Mouse (Mus musculus) kidney, embryonic 15.5 days (tissue): Measurements from ENCODE around the gene Ccdc3. TPM values are rescaled to one million over a fixed set of nuclear protein-coding genes. Genes with fewer than 3 reads are reported as not detected.

Source experiments
- ATAC-seq: fragments of 200-750 bp; cut with Nextera tagmentation; replicated peaks from 2 replicates; pipeline ENCODE4 v1.8.0; 2017; ENCODE audit warnings: moderate TSS enrichment; ENCODE audit not compliant: low FRiP score
- H3K27ac ChIP-seq: fragments of 300-500 bp; sonication (generic); 2 replicates; pipeline ENCODE4 v1.5.1; 2015; ENCODE audit warnings: mild to moderate bottlenecking, inconsistent platforms
- H3K27me3 ChIP-seq: fragments of 300-500 bp; sonication (generic); 2 replicates; pipeline ENCODE4 v1.6.1; 2015; ENCODE audit warnings: inconsistent platforms
- H3K36me3 ChIP-seq: fragments of 300-500 bp; sonication (generic); 2 replicates; pipeline ENCODE4 v1.6.1; 2015; ENCODE audit warnings: inconsistent platforms
- H3K4me1 ChIP-seq: fragments of 300-500 bp; sonication (generic); 2 replicates; pipeline ENCODE4 v1.6.1; 2015; ENCODE audit warnings: inconsistent platforms
- H3K4me2 ChIP-seq: fragments of 300-500 bp; sonication (generic); 2 replicates; pipeline ENCODE4 v1.6.1; 2015; ENCODE audit warnings: moderate library complexity, mild to moderate bottlenecking, inconsistent platforms
- H3K4me3 ChIP-seq: fragments of 300-500 bp; sonication (generic); replicated peaks from 2 replicates; pipeline ENCODE4 v1.5.1; 2015; ENCODE audit warnings: mild to moderate bottlenecking, inconsistent platforms
- H3K9ac ChIP-seq: fragments of 300-500 bp; sonication (generic); 2 replicates; pipeline ENCODE4 v1.6.1; 2015; ENCODE audit warnings: mild to moderate bottlenecking, inconsistent platforms
- H3K9me3 ChIP-seq: fragments of 300-500 bp; sonication (generic); replicated peaks from 2 replicates; pipeline ENCODE4 v1.6.1; 2016; ENCODE audit warnings: inconsistent platforms
- WGBS: fragments of 180-500 bp; shearing (Covaris S2); methylation state at CpG from one replicate; pipeline ENCODE4 v1.1.7; 2015; ENCODE audit warnings: mixed read lengths; 5-methylcytosine and 5-hydroxymethylcytosine counted together
- polyA plus RNA-seq: library from polyadenylated mRNA; unstranded; fragments of >200 nt; fragmentation: Nextera tagmentation; extraction: Ambion mirVana; gene quantifications from 2 replicates; pipeline ENCODE4 v1.2.1, GENCODE M21; 2015

The Ccdc3 gene
- polyA plus RNA-seq, 1 experiment from 2014 or later, result 15.8 TPM

DNA sequence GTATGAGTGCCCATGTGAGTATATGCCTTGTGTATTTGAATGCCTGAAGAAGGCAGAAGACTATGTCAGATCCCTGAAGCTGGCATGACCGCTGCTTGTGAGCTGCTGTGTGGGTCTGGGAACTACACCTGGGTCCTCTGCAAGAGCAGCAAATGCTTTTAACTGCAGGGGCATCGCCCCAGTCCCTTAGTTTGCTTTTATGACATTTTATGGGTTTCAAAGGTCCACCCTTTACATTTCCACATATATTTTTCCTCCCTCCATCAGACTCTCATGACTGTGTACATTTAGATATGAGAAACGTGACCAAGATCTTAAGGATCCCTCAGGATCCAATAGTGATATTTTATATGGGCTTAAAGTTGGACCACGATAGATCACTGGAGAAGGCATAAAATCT is 55.5 kb downstream of the Ccdc3 start:
- H3K9me3 ChIP-seq, result no peaks in the 10 kb centered on the region
- H3K4me2 ChIP-seq, result no peak overlapping the region
- no peaks in the 10 kb centered on the region for H3K27me3 ChIP-seq
- no peak for ATAC-seq
- H3K4me1 ChIP-seq, result no peaks in the 10 kb centered on the region
- H3K9ac ChIP-seq, result no peak overlapping the region
- H3K4me3 ChIP-seq, result no peak overlapping the region
- no peak overlapping the region for H3K27ac ChIP-seq
- no peaks in the 10 kb centered on the region for H3K36me3 ChIP-seq
- 87% methylated on average over 4 of the region's 4 CpGs for WGBS

DNA sequence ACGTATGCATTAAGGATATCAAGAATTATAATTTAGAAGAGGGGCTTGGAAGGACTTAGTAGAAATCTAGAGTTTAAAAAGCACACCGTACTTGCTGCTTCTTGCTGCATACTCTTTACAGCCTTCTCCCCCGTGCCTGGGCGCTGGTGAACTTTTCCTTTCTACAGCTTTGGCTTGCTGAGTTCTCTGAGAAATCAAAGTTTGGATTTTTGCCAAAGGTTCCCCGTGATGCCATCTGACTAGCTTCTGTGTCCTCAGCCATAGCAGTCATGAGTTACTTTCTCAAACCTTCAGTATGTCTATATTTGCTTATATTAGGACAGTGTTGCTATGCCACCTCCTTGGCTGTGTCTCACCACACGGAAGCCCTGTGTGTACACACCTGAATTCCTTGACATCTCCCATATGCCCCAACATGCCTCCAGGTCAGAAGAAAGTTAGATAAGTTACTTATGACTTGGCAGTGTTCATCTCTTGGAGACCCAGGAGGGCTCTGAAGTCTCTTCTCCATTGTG is 57.2 kb downstream of the Ccdc3 start:
- 73% methylated on average over 6 of the region's 6 CpGs for WGBS
- no peaks in the 10 kb centered on the region for H3K27me3 ChIP-seq
- H3K9ac ChIP-seq, result no peak overlapping the region
- H3K4me2 ChIP-seq, result no peak overlapping the region
- H3K4me3 ChIP-seq, result no peak overlapping the region
- H3K27ac ChIP-seq, result no peak overlapping the region
- H3K36me3 ChIP-seq, result no peaks in the 10 kb centered on the region
- no peaks in the 10 kb centered on the region for H3K4me1 ChIP-seq
- no peaks in the 10 kb centered on the region for H3K9me3 ChIP-seq
- ATAC-seq, result no peak

DNA sequence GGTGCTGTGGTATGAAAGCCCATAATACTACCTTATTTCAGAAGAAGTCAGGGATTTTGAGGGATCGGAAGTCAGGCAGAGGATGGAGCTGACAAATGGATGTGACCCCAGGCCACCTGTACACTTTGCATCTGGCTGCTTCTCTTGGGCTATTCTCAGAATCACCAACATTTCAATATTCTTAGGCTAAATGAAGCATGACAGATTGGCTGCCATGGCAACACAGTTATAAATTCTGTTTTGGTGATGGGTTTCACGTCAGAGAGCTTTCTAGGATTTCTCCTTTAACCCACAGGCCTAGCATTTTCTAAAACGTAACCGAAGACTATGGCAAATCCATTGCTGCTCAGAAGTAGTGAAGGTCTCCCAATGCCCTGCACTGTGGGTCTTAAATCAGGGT is 59.9 kb downstream of the Ccdc3 start:
- WGBS, result 69% methylated on average over 4 of the region's 4 CpGs
- ATAC-seq, result no peak
- H3K9me3 ChIP-seq, result no peaks in the 10 kb centered on the region
- no peak overlapping the region for H3K4me2 ChIP-seq
- no peaks in the 10 kb centered on the region for H3K36me3 ChIP-seq
- H3K4me3 ChIP-seq, result no peak overlapping the region
- no peaks in the 10 kb centered on the region for H3K27me3 ChIP-seq
- H3K4me1 ChIP-seq, result peaks cover 13% of the 10 kb centered on the region
- no peak overlapping the region for H3K9ac ChIP-seq
- H3K27ac ChIP-seq, result no peak overlapping the region

DNA sequence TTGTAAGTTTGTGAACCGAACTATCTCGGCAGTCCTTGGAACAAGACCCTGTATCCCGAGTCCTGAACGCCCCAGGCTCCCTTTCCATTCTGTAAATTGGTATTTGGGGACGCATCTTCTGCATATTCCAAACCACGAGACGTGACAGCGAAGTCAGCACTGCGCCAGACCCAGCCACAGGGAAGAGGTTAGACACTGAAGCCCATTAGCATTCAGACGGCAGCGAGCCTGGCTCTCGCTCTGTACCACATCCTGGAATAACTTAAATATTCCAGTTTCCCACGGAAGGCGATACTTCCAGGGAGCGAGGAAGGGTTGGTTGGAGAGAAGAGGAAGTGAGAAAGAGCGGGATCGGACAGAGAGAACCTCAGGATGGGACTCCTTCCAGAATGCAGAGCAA is 61.7 kb downstream of the Ccdc3 start:
- Histone ChIP-seq H3K27me3 (no peaks in the 10 kb centered on the region), H3K9ac (no peak overlapping the region), H3K9me3 (no peaks in the 10 kb centered on the region), H3K27ac (no peak overlapping the region), H3K4me3 (no peak overlapping the region), H3K4me1 (peaks cover 13% of the 10 kb centered on the region), H3K4me2 (no peak overlapping the region), H3K36me3 (no peaks in the 10 kb centered on the region)
- WGBS, result 85% methylated on average over 17 of the region's 17 CpGs
- no peak for ATAC-seq

DNA sequence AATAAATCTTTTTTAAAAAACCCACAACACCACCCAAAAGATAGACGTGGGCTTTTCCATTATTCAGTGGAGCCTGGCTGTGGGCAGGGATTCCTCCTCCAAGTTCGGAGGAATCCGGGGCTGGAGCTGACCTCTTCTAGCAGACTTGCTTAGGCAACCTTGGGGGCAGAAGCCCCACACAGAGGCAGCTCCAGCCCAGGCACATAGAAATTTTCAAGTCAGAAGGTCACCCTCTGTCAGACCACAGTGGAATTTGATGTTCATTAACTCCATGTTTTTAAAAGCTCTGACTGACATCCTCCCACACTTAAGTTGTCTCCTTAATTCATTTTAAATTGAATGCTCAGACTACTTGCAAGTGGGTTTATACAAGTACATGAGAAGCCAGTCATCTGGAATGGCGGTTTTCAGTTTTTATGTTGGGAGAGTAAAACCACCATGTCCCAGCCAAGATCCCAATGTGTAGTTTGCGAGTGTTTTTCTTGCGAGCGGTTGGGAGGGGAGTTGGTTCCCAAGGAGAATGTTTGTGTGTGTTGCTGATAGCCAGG is 63.3 kb downstream of the Ccdc3 start:
- peak; percentile 91 for ATAC-seq
- Histone ChIP-seq H3K36me3 (no peaks in the 10 kb centered on the region), H3K9ac (no peak overlapping the region), H3K4me1 (peaks cover 13% of the 10 kb centered on the region), H3K27me3 (no peaks in the 10 kb centered on the region), H3K9me3 (no peaks in the 10 kb centered on the region), H3K4me3 (no peak overlapping the region), H3K27ac (peak overlapping the region; percentile 59), H3K4me2 (0 out of 2 replicates have a peak overlapping the region, but pooled peaks have one; percentile 3)
- WGBS, result 24% methylated on average over 7 of the region's 7 CpGs

DNA sequence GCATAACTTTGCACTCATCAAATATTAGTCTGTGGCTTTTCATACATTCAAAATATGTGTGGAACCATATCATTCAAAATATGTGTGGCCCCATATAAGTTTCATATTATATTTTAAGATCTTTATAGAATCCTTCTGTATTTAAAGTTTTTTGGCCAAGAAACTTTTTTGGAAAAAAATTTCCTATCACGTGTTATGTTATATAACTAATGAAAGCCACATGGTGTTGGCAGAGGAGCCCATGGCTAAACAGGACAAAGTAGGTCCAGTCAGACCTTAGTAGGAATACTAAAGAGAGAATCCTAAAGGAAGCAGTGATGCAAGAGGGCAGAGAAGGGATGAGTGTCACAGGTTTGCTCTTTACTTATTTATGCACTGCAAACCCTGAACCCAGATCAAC is 65.6 kb downstream of the Ccdc3 start:
- Histone ChIP-seq H3K4me1 (peaks cover 13% of the 10 kb centered on the region), H3K27ac (no peak overlapping the region), H3K27me3 (no peaks in the 10 kb centered on the region), H3K36me3 (no peaks in the 10 kb centered on the region), H3K4me2 (no peak overlapping the region), H3K9me3 (no peaks in the 10 kb centered on the region), H3K9ac (no peak overlapping the region), H3K4me3 (no peak overlapping the region)
- 87% methylated on average over 1 of the region's 1 CpGs for WGBS
- ATAC-seq, result no peak

DNA sequence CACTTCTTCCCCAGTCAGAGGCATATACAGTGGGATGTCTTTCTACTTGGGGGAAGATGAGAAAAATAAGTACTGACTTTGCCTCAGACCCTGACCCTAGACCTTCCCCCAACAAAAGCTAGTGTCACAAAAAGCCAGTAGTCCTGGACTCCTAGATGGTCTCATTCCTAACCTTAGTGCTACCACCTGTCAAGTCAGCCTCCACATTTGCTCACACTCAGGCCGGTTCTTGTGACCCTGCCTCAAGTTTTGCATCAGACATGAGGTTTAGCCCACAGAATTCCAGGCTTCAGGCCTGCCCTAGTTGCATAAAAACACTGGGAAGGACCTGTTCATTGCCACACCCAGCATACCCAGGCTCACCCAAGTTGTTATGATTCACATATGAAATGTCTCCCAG is 67.4 kb downstream of the Ccdc3 start:
- Histone ChIP-seq H3K27ac (no peak overlapping the region), H3K4me1 (peaks cover 12% of the 10 kb centered on the region), H3K4me2 (no peak overlapping the region), H3K36me3 (no peaks in the 10 kb centered on the region), H3K4me3 (no peak overlapping the region), H3K9me3 (no peaks in the 10 kb centered on the region), H3K27me3 (no peaks in the 10 kb centered on the region), H3K9ac (no peak overlapping the region)
- 87% methylated on average over 1 of the region's 1 CpGs for WGBS
- no peak for ATAC-seq

DNA sequence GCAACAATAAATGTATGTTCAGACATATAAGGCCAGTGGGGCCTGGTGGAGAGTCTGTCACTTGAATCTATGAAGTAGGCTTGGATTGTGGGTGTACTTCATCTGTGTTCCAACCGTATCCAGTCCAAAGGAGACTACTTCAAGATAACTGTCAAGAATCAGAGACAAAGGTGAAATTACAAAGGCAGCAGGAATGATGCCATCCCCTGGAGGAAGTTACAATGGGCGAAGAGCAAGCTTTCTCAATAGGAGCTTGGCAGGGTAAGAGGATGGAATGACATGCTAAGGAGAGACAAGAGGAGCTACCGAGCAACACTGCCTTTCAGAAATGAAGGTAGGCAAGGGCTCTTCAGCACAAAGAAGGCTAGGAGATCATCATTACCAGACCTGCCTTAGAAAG is 69.1 kb downstream of the Ccdc3 start:
- H3K4me1 ChIP-seq, result no peaks in the 10 kb centered on the region
- H3K4me2 ChIP-seq, result no peak overlapping the region
- 81% methylated on average over 3 of the region's 3 CpGs for WGBS
- no peaks in the 10 kb centered on the region for H3K9me3 ChIP-seq
- H3K9ac ChIP-seq, result no peak overlapping the region
- no peak overlapping the region for H3K27ac ChIP-seq
- no peaks in the 10 kb centered on the region for H3K36me3 ChIP-seq
- H3K27me3 ChIP-seq, result no peaks in the 10 kb centered on the region
- no peak for ATAC-seq
- H3K4me3 ChIP-seq, result no peak overlapping the region

DNA sequence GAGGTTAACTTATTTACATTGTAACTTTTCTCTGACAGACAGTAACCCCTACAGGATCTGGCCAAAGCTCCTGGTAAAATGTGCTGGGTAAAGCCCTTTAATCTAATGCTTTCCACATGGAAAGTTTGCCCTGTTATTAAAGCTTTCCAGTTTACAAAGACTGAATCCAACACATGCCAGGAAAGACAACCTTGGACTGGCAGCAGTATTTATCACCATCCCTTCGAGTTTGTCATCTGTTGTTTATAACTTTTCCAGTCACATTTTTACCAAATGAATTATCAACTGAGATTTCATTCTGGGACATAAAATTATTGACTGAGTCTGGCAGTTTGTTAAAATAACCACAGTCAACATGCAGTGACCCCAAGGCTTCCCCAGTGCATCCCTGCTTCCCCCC is 77.0 kb downstream of the Ccdc3 start:
- Histone ChIP-seq H3K4me3 (no peak overlapping the region), H3K36me3 (no peaks in the 10 kb centered on the region), H3K27ac (no peak overlapping the region), H3K4me1 (no peaks in the 10 kb centered on the region), H3K9ac (no peak overlapping the region), H3K9me3 (no peaks in the 10 kb centered on the region), H3K27me3 (no peaks in the 10 kb centered on the region), H3K4me2 (no peak overlapping the region)
- ATAC-seq, result no peak
- 65% methylated on average over 1 of the region's 1 CpGs for WGBS

DNA sequence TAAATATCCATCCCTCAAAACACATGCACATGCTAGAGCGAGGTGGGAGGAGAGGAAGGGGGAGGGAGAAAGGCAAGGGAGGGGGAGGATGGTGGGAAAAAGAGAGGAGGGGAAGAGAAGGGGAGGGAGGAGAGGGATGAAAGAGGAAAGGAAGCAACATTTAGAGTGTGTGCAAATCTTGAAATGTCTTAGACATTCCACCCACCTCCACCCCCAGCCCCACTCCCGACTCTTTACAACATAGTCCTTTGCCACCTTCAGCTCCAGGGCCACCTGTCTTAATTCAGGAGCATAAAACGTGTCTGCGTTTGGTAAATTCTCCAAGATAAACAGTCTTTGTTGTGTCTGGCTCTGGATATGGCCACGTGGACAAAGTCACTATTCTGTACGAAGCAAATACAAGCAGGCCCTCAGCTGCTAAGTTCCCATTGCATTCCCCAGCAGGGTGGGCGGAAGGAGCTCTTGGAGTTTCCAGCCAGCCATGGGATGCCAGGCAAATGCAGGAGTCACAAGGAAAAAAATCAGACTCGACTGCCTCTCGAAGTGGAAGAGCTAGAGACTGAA is 77.8 kb downstream of the Ccdc3 start:
- ATAC-seq, result peak; percentile 58; the same call in 1 of the 2 replicates
- Histone ChIP-seq H3K9ac (no peak overlapping the region), H3K4me3 (no peak overlapping the region), H3K4me2 (no peak overlapping the region), H3K27me3 (no peaks in the 10 kb centered on the region), H3K9me3 (no peaks in the 10 kb centered on the region), H3K4me1 (no peaks in the 10 kb centered on the region), H3K36me3 (no peaks in the 10 kb centered on the region), H3K27ac (no peak overlapping the region)
- 53% methylated on average over 9 of the region's 9 CpGs for WGBS

DNA sequence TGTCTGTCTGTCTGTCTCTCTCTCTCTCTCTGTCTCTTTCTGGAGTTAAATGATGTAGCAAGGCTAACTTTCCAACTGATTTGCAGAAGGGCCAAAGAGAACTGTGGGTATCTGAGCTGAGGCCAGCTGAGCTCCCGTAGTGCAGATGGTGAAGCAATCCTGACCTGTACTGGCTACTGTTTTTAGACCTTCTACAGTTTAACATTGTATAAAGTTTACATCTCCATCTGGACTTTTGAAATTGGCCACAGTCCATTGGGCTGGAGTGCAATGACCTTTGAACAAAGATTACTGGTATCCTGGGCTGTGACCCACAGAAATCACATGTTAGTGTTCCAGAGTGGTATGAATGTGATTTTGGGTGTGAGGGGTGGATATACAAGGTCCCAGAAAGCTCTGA is 81.6 kb downstream of the Ccdc3 start:
- Histone ChIP-seq H3K27me3 (no peaks in the 10 kb centered on the region), H3K27ac (no peak overlapping the region), H3K4me3 (no peak overlapping the region), H3K9me3 (no peaks in the 10 kb centered on the region), H3K4me1 (peaks cover 3% of the 10 kb centered on the region; the same call in 1 of the 2 replicates), H3K36me3 (no peaks in the 10 kb centered on the region), H3K9ac (no peak overlapping the region), H3K4me2 (no peak overlapping the region)
- no peak for ATAC-seq
- WGBS, result 77% methylated on average over 1 of the region's 1 CpGs

DNA sequence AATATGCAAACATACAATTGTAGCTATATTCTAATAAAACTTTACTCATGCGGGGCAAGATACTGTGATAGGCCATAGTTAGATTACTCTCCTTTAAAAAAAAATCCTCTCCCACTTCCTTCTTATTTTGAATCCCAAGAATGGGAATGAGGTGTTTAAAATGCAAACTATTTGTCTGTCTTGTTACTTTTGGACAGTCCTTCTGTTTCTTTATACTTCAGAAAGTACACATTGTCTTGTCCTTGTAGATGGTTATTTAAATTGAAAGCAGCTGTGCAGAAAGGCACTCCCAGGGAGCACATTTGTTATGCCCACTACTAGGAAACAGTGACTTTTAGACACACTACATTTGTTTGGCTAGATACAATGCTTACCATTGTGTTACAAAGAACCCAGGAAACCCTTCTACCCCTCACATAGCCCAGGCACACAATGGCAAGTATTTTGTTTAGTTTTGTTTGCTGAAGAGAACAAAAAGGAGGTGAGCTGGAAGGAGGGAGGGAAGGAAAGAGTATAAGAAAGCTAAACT is 82.3 kb downstream of the Ccdc3 start:
- Histone ChIP-seq H3K27me3 (no peaks in the 10 kb centered on the region), H3K4me3 (no peak overlapping the region), H3K9ac (no peak overlapping the region), H3K27ac (no peak overlapping the region), H3K4me1 (peaks cover 3% of the 10 kb centered on the region; the same call in 1 of the 2 replicates), H3K4me2 (no peak overlapping the region), H3K36me3 (no peaks in the 10 kb centered on the region), H3K9me3 (no peaks in the 10 kb centered on the region)
- no peak for ATAC-seq
- WGBS, result 84% methylated on average over 1 of the region's 1 CpGs

DNA sequence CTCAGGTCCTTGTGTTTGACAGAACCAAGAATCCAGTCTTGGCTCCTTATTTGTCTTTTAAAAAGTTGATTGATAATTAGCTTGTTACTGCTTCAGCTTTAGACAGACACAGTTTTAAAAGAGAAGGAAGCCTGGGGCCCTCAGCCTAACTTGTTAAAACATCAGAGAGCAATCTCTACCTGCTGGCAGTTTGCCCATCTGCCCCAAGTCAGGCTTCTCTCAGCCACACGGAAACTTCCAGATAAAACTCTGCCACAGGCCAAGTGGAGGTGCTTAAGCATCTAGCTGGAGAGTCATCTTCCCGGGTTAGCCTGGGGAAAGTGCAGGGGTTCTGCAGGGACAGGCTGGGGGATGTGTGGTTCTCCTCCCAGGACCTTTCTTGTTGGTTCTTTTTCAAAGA is 85.0 kb downstream of the Ccdc3 start:
- WGBS, result 51% methylated on average over 2 of the region's 2 CpGs
- Histone ChIP-seq H3K27ac (no peak overlapping the region), H3K4me1 (peaks cover 4% of the 10 kb centered on the region), H3K4me3 (no peak overlapping the region), H3K4me2 (no peak overlapping the region), H3K9ac (no peak overlapping the region), H3K27me3 (no peaks in the 10 kb centered on the region), H3K36me3 (no peaks in the 10 kb centered on the region), H3K9me3 (no peaks in the 10 kb centered on the region)
- ATAC-seq, result no peak
